Mouse (Mus musculus) lung, postnatal 0 days (tissue): Measurements from ENCODE around the gene Mfsd6.

Experiments
- CTCF ChIP-seq: IDR thresholded peaks from 2 replicates; pipeline ENCODE4 v1.5.1; 2016; ENCODE audit warnings: antibody characterized with exemption, mild to moderate bottlenecking
- EP300 ChIP-seq: IDR thresholded peaks from 2 replicates; pipeline ENCODE4 v1.6.1; 2016; ENCODE audit warnings: antibody characterized with exemption, mild to moderate bottlenecking, control low read depth

GRCm38 (mm10) chr1:52726371-52727055 lies 749 bp downstream of the Mfsd6 start:
- peak; percentile 24; the same call in 1 of the 2 replicates for TF ChIP-seq CTCF
- no peak for TF ChIP-seq EP300
